Mouse (Mus musculus) small intestine, adult 2 months (tissue): ENCODE results near the gene Gm37240.

Experiments used
- CTCF ChIP-seq: fragments of 200-500 bp; IDR thresholded peaks from 2 replicates; pipeline ENCODE4 v1.5.1; 2012; ENCODE audit warnings: low read depth, mild to moderate bottlenecking, control low read depth, inconsistent platforms, low read length, moderate library complexity, mixed read lengths; ENCODE audit not compliant: insufficient replicate concordance, insufficient read length; ENCODE audit errors: extremely low read depth
- POLR2A ChIP-seq: fragments of 200-500 bp; IDR thresholded peaks from 2 replicates; pipeline ENCODE4 v1.6.1; 2012; ENCODE audit warnings: low read depth, mild to moderate bottlenecking, control low read depth, inconsistent platforms, low read length, moderate library complexity

GRCm38 (mm10) chr3:85465283-85466025 lies 421.9 kb downstream of the Gm37240 start:
- TF ChIP-seq CTCF: no peak
- no peak for TF ChIP-seq POLR2A
